Mouse (Mus musculus) MEL (cell line): Measurements from ENCODE around the gene Gm6525. TPM values are rescaled to one million over a fixed set of nuclear protein-coding genes. Genes with fewer than 3 reads are reported as not detected.
A peak's percentile ranks its signal among the peaks of the same experiment; 100 is the strongest.

Experiments used
- DNase-seq: peaks from one replicate; pipeline ENCODE4 v3.0.0; 2011; ENCODE audit warnings: low read depth, low spot score
- H3K27ac ChIP-seq: 2 replicates; pipeline ENCODE4 v1.5.1; 2012; ENCODE audit warnings: low read depth, mild to moderate bottlenecking, control low read depth, low read length, moderate library complexity; ENCODE audit not compliant: control insufficient read depth
- H3K27me3 ChIP-seq, 2 experiments: fragments of 150-350 bp in 1 of 2; sonication (generic) in 1 of 2; 2 replicates each; pipeline ENCODE4 v1.6.1; 2012; ENCODE audit warnings: low read length in 2 of 2, mild to moderate bottlenecking in 2 of 2, improper control_type of control experiment in 1 of 2, moderate library complexity in 1 of 2; ENCODE audit not compliant: insufficient read depth in 2 of 2, control insufficient read depth in 1 of 2
- H3K36me3 ChIP-seq, 2 experiments: 2 replicates each; pipeline ENCODE4 v1.6.1; 2012 to 2014; ENCODE audit warnings: low read length in 2 of 2, improper control_type of control experiment in 1 of 2, inconsistent platforms in 1 of 2, mild to moderate bottlenecking in 1 of 2; ENCODE audit not compliant: insufficient read depth in 2 of 2, control insufficient read depth in 1 of 2
- H3K4me1 ChIP-seq, 2 experiments: fragments of 150-350 bp in 1 of 2; sonication (generic) in 1 of 2; 2 replicates each; pipeline ENCODE4 v1.6.1; 2012; ENCODE audit warnings: low read length in 2 of 2, improper control_type of control experiment in 1 of 2, mild to moderate bottlenecking in 1 of 2; ENCODE audit not compliant: insufficient read depth in 2 of 2, control insufficient read depth in 1 of 2
- H3K4me3 ChIP-seq, 2 experiments: fragments of 150-350 bp in 1 of 2; sonication (generic) in 1 of 2; 2 replicates each; pipeline ENCODE4 v1.5.1; 2012; ENCODE audit warnings: low read depth in 2 of 2, low read length in 2 of 2, mild to moderate bottlenecking in 2 of 2, moderate library complexity in 2 of 2, control low read depth in 1 of 2, improper control_type of control experiment in 1 of 2; ENCODE audit not compliant: control insufficient read depth in 1 of 2, insufficient read depth in 1 of 2
- H3K79me2 ChIP-seq: 2 replicates; pipeline ENCODE4 v1.6.1; 2012; ENCODE audit warnings: mild to moderate bottlenecking, low read length, moderate library complexity; ENCODE audit not compliant: control insufficient read depth, poor library complexity, insufficient read depth
- H3K9ac ChIP-seq: 2 replicates; pipeline ENCODE4 v1.6.1; 2012; ENCODE audit warnings: low read depth, mild to moderate bottlenecking, control low read depth, low read length, moderate library complexity; ENCODE audit not compliant: control insufficient read depth, poor library complexity, severe bottlenecking
- H3K9me3 ChIP-seq: fragments of 150-350 bp; sonication (generic); replicated peaks from 2 replicates; pipeline ENCODE4 v1.6.1; 2012; ENCODE audit warnings: mild to moderate bottlenecking, low read length, improper control_type of control experiment, moderate library complexity; ENCODE audit not compliant: insufficient read depth
- CHD1 ChIP-seq: IDR thresholded peaks from 2 replicates; pipeline ENCODE4 v1.6.1; 2012; ENCODE audit warnings: low read depth, mild to moderate bottlenecking, inconsistent platforms, low read length, improper control_type of control experiment
- CHD2 ChIP-seq: IDR thresholded peaks from 2 replicates; pipeline ENCODE4 v1.6.1; 2011; ENCODE audit warnings: low read length, improper control_type of control experiment
- CTCF ChIP-seq, 3 experiments: IDR thresholded peaks in 2 of 3; conservative IDR thresholded peaks in 1 of 3; 2 replicates each; pipeline ENCODE4 v1.5.1; 2011 to 2012; ENCODE audit warnings: low read length in 3 of 3, low read depth in 2 of 3, mild to moderate bottlenecking in 2 of 3, improper control_type of control experiment in 1 of 3, inconsistent platforms in 1 of 3, mixed read lengths in 1 of 3, moderate library complexity in 1 of 3; ENCODE audit not compliant: control insufficient read depth in 1 of 3, insufficient read depth in 1 of 3, poor library complexity in 1 of 3, severe bottlenecking in 1 of 3
- E2F4 ChIP-seq: IDR thresholded peaks from 2 replicates; pipeline ENCODE4 v1.6.1; 2011; ENCODE audit warnings: low read depth, low read length, improper control_type of control experiment, borderline replicate concordance
- ELF1 ChIP-seq: IDR thresholded peaks from 2 replicates; pipeline ENCODE4 v1.6.1; 2014; ENCODE audit warnings: low read depth, mild to moderate bottlenecking, inconsistent platforms, low read length, improper control_type of control experiment, moderate library complexity
- EP300 ChIP-seq, 2 experiments: IDR thresholded peaks; 2 replicates each; pipeline ENCODE4 v1.6.1; 2011; ENCODE audit warnings: improper control_type of control experiment in 2 of 2, low read length in 2 of 2, low read depth in 1 of 2, mild to moderate bottlenecking in 1 of 2
- ETS1 ChIP-seq: IDR thresholded peaks from 2 replicates; pipeline ENCODE4 v1.6.1; 2012; ENCODE audit warnings: low read depth, mild to moderate bottlenecking, inconsistent platforms, low read length, improper control_type of control experiment, moderate library complexity
- GABPA ChIP-seq: IDR thresholded peaks from 2 replicates; pipeline ENCODE4 v1.6.1; 2012; ENCODE audit warnings: low read depth, mild to moderate bottlenecking, inconsistent platforms, low read length, improper control_type of control experiment, moderate library complexity
- GATA1 ChIP-seq: IDR thresholded peaks from 2 replicates; pipeline ENCODE4 v1.6.1; 2011; ENCODE audit warnings: low read depth, low read length, improper control_type of control experiment
- HCFC1 ChIP-seq: IDR thresholded peaks from 2 replicates; pipeline ENCODE4 v1.6.1; 2012; ENCODE audit warnings: low read depth, mild to moderate bottlenecking, inconsistent platforms, low read length, improper control_type of control experiment, moderate library complexity
- JUND ChIP-seq: IDR thresholded peaks from 2 replicates; pipeline ENCODE4 v1.6.1; 2011; ENCODE audit warnings: low read depth, mild to moderate bottlenecking, improper control_type of control experiment, low read length
- KAT2A ChIP-seq: conservative IDR thresholded peaks from 2 replicates; pipeline ENCODE4 v1.6.1; 2012; ENCODE audit warnings: low read depth, low read length, improper control_type of control experiment, inconsistent platforms
- MAFK ChIP-seq: IDR thresholded peaks from 2 replicates; pipeline ENCODE4 v1.6.1; 2011; ENCODE audit warnings: low read depth, mild to moderate bottlenecking, low read length, improper control_type of control experiment, borderline replicate concordance
- MAX ChIP-seq: IDR thresholded peaks from 2 replicates; pipeline ENCODE4 v1.6.1; 2011; ENCODE audit warnings: low read length, improper control_type of control experiment
- MAZ ChIP-seq: IDR thresholded peaks from 2 replicates; pipeline ENCODE4 v1.6.1; 2012; ENCODE audit warnings: low read depth, mild to moderate bottlenecking, inconsistent platforms, low read length, improper control_type of control experiment
- MXI1 ChIP-seq: IDR thresholded peaks from 2 replicates; pipeline ENCODE4 v1.6.1; 2011; ENCODE audit warnings: mild to moderate bottlenecking, low read depth, low read length, improper control_type of control experiment
- MYB ChIP-seq: IDR thresholded peaks from 2 replicates; pipeline ENCODE4 v1.6.1; 2011; ENCODE audit warnings: mild to moderate bottlenecking, low read depth, low read length, improper control_type of control experiment
- MYC ChIP-seq: IDR thresholded peaks from 2 replicates; pipeline ENCODE4 v1.6.1; 2011; ENCODE audit warnings: low read depth, mild to moderate bottlenecking, low read length, improper control_type of control experiment, moderate library complexity
- NELFE ChIP-seq: IDR thresholded peaks from 2 replicates; pipeline ENCODE4 v1.6.1; 2011; ENCODE audit warnings: low read depth, low read length, improper control_type of control experiment
- NRF1 ChIP-seq: IDR thresholded peaks from 2 replicates; pipeline ENCODE4 v1.6.1; 2014; ENCODE audit warnings: low read depth, mild to moderate bottlenecking, inconsistent platforms, low read length, improper control_type of control experiment, moderate library complexity; ENCODE audit not compliant: poor library complexity, insufficient read depth, severe bottlenecking
- POLR2A ChIP-seq, 2 experiments: IDR thresholded peaks; 2 replicates each; pipeline ENCODE4 v1.6.1; 2011 to 2012; ENCODE audit warnings: low read length in 2 of 2, mild to moderate bottlenecking in 2 of 2, control low read depth in 1 of 2, improper control_type of control experiment in 1 of 2, low read depth in 1 of 2, moderate library complexity in 1 of 2; ENCODE audit not compliant: control insufficient read depth in 1 of 2, insufficient read depth in 1 of 2, poor library complexity in 1 of 2
- POLR2AphosphoS2 ChIP-seq: IDR thresholded peaks from 2 replicates; pipeline ENCODE4 v1.6.1; 2011; ENCODE audit warnings: low read length, improper control_type of control experiment
- RAD21 ChIP-seq: IDR thresholded peaks from 2 replicates; pipeline ENCODE4 v1.6.1; 2011; ENCODE audit warnings: mild to moderate bottlenecking, low read depth, low read length, improper control_type of control experiment
- SIN3A ChIP-seq: IDR thresholded peaks from 2 replicates; pipeline ENCODE4 v1.6.1; 2012; ENCODE audit warnings: low read length, improper control_type of control experiment, inconsistent platforms
- SMC3 ChIP-seq: IDR thresholded peaks from 2 replicates; pipeline ENCODE4 v1.6.1; 2011; ENCODE audit warnings: low read depth, low read length, improper control_type of control experiment
- TAL1 ChIP-seq: IDR thresholded peaks from 2 replicates; pipeline ENCODE4 v1.6.1; 2012; ENCODE audit warnings: mild to moderate bottlenecking, inconsistent platforms, low read length, moderate library complexity, mixed read lengths
- TBP ChIP-seq: IDR thresholded peaks from 2 replicates; pipeline ENCODE4 v1.8.0; 2011; ENCODE audit warnings: low read depth, low read length, improper control_type of control experiment
- TCF12 ChIP-seq: IDR thresholded peaks from 2 replicates; pipeline ENCODE4 v1.6.1; 2014; ENCODE audit warnings: low read depth, mild to moderate bottlenecking, inconsistent platforms, low read length, improper control_type of control experiment, moderate library complexity
- UBTF ChIP-seq: IDR thresholded peaks from 2 replicates; pipeline ENCODE4 v1.6.1; 2012; ENCODE audit warnings: low read depth, mild to moderate bottlenecking, inconsistent platforms, low read length, improper control_type of control experiment, moderate library complexity, borderline replicate concordance; ENCODE audit not compliant: insufficient read depth
- USF1 ChIP-seq: IDR thresholded peaks from 2 replicates; pipeline ENCODE4 v1.6.1; 2014; ENCODE audit warnings: low read depth, mild to moderate bottlenecking, inconsistent platforms, low read length, improper control_type of control experiment, moderate library complexity
- ZC3H11A ChIP-seq: IDR thresholded peaks from 2 replicates; pipeline ENCODE4 v1.6.1; 2012; ENCODE audit warnings: low read depth, mild to moderate bottlenecking, inconsistent platforms, low read length, improper control_type of control experiment
- ZMIZ1 ChIP-seq: IDR thresholded peaks from 2 replicates; pipeline ENCODE4 v1.6.1; 2012; ENCODE audit warnings: low read depth, mild to moderate bottlenecking, inconsistent platforms, low read length, improper control_type of control experiment, moderate library complexity
- ZNF384 ChIP-seq: IDR thresholded peaks from 2 replicates; pipeline ENCODE4 v1.6.1; 2012; ENCODE audit warnings: low read depth, mild to moderate bottlenecking, inconsistent platforms, low read length, improper control_type of control experiment
- polyA plus RNA-seq, 2 experiments: library from polyadenylated mRNA; stranded (reverse) in 1 of 2; unstranded in 1 of 2; fragments of >175 nt in 1 of 2; fragments of >200 nt in 1 of 2; gene quantifications; 2 replicates each; pipeline versions ENCODE4 v1.2.1 to v1.2.4; 2012; ENCODE audit warnings: low replicate concordance in 2 of 2, low read depth in 1 of 2; ENCODE audit not compliant: insufficient read length in 2 of 2, insufficient read depth in 1 of 2, missing spikeins in 1 of 2
- total RNA-seq: library from RNA; depleted of rRNA; stranded (reverse); fragments of 300-350 nt; gene quantifications from 2 replicates; pipeline ENCODE4 v1.2.3, GENCODE M21; 2012

Gm6525 gene
- total and polyA plus RNA-seq, 3 experiments: 0.35 to 0.85 TPM; not detected in 1

- Histone ChIP-seq H3K27me3 (no peaks in the 10 kb centered on the region), H3K9me3 (no peaks in the 10 kb centered on the region), H3K4me1 (no peaks in the 10 kb centered on the region; a peak in 1 of 4 replicates), H3K36me3 (no peaks in the 10 kb centered on the region), H3K4me3 (no peak overlapping the region), H3K27ac (no peak overlapping the region), H3K9ac (no peak overlapping the region), H3K79me2 (no peaks in the 10 kb centered on the region)
- TF ChIP-seq MAFK (no peak), EP300 (IDR thresholded peaks at IDR 0.05; ENCODE audit: low read depth in 1 of 2, low read length in 2 of 2) (no peak), CHD1 (no peak), CHD2 (no peak), MYB (no peak), ZMIZ1 (no peak), POLR2A (IDR thresholded peaks at IDR 0.05; ENCODE audit: control insufficient read depth in 1 of 2, insufficient read depth in 1 of 2, low read depth in 1 of 2, low read length in 2 of 2, poor library complexity in 1 of 2) (no peak), E2F4 (no peak), SMC3 (peak; percentile 98), MAX (no peak), ZC3H11A (peak; percentile 94), MYC (no peak), POLR2AphosphoS2 (no peak), ETS1 (no peak), CTCF (IDR thresholded peaks at IDR 0.05 in 2 of 3, conservative IDR thresholded peaks at IDR 0.05 in 1 of 3; ENCODE audit: control insufficient read depth in 1 of 3, insufficient read depth in 1 of 3, low read depth in 2 of 3, low read length in 3 of 3, poor library complexity in 1 of 3, severe bottlenecking in 1 of 3) (peak; percentile 79 to 98 (median 85)), KAT2A (no peak), RAD21 (peak; percentile 97), TBP (no peak), USF1 (no peak), HCFC1 (no peak), MAZ (no peak), GATA1 (no peak), TCF12 (no peak), JUND (no peak), TAL1 (no peak), UBTF (no peak), ZNF384 (peak; percentile 80), ELF1 (no peak), NELFE (no peak), MXI1 (no peak), SIN3A (no peak), GABPA (no peak), NRF1 (no peak)
- DNase-seq: peak; percentile 83
Observed at GRCm38 (mm10) chr3:84175337-84176315, 1.7 kb downstream of the Gm6525 start.
